Mouse (Mus musculus) CD8-positive naive resting alpha-beta T cell, adult 2 months (primary cell): ENCODE results near the gene Rab3c.

Experiments used
- DNase-seq, 2 experiments: peaks; one replicate each; pipeline ENCODE4 v3.0.0; 2022; ENCODE audit warnings: low read depth in 2 of 2, low spot score in 2 of 2

The Rab3c gene

DNA sequence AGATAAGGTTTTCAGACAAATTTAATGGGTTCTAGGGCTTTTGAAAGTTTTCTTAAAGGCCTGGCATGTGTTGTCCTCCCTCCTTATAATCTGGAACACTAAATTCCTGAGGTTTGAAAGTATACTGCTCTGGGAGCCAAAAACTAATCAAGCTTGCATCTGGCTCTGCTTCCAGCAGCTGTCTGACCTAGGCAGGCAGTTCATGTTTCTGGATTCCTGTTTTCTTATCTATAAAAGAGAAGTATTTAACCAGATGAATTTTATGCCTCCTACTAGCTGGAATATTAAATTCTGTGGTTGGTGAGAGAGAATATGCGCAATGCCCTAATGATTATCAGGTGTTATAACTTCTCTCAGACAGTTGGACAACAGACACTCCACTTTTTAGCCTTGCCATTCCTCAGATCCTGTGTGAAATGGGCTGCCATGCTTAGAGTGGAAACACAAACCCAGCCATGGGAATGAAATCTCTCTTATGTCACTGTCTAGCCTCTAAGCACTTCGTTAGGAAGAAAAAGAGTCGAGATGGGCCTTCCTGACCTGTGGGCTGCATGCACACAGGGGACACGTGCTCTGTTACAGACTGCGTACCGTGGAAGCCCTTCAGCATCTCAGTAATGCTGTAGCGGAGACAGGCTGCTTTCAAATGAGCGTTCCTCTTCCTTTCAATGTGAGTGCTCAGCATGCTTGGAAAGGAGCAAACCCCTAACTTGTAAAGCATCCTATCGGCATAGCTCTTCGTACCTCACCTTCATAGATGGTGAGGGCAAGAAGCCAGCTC, 256.2 kb downstream of the Rab3c start:
- no peak for DNase-seq

DNA sequence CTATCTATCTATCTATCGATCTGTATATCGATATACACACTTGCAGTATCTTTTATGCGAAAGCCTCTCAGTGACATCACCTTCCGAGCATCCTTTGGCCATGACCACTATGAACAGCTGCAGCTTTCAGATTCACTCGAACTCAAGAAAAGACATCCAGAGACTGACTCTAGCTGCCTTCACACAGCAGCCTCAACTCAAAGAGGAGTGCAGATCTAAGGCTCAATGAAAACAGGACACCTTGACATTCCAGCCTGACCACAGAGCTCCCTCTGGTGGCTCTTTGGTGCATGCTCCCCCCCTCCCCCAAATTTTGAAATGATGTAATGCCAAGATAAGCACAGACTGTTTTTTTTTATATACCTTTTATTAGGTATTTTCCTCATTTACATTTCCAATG, 257.8 kb downstream of the Rab3c start:
- no peak for DNase-seq

DNA sequence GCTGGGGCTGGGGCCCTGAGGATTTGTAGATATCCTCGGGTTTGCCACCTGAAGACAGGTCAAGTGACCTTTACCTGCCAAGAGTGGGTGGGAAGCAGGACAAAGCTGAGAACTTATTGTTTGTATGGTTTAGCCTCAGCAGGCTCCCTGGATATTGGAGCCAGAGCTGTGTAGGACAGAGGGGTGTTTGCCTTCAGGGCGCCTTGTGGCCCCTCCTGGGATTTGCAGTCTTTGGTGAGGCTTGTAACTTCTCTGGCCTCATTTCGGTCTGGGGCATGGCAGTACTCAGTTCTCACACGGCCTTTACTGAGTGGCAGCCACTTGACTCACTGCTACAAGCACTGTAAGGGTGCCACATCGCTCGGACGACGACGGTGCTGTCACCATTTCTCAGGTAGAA, 261.0 kb downstream of the Rab3c start:
- DNase-seq: no peak

DNA sequence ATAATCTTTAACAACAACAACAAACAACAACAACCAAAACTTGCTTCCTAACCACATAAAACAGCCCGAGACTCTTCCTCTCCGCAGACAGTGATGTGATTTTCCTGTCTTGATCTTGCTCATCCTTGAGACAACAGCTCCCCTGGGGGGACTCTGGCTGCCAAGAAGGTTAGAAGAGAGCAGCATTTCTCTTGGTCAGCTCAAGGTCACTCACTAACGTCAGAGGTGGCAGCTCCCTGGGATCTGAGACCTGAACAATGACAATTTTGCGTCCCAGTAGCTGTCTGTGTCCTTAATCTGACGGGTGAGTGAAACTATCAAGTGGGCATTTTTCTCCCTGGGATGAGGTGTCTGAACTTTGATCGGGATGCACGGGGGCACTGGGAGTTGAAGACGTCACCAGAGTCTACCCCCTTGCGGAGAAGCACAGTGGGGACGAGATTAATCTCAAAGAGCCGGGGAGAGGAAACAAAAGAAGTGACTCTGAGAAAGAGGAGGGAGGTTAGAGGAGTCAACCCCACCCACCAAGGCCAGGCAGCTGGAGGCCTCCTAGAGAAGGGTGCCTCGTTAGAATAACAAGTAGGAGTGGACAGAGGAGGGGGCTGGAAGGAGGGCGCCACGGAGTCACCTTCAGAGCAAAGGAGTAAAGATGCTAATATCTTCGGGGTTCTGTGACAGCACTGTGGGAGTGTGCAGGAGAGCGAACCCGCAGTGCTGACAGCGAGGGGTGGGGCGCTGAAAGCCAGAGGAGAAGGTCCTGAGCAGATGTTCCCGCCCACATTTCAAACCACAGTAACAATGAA, 261.7 kb downstream of the Rab3c start:
- DNase-seq: peak; percentile 1 to 8

DNA sequence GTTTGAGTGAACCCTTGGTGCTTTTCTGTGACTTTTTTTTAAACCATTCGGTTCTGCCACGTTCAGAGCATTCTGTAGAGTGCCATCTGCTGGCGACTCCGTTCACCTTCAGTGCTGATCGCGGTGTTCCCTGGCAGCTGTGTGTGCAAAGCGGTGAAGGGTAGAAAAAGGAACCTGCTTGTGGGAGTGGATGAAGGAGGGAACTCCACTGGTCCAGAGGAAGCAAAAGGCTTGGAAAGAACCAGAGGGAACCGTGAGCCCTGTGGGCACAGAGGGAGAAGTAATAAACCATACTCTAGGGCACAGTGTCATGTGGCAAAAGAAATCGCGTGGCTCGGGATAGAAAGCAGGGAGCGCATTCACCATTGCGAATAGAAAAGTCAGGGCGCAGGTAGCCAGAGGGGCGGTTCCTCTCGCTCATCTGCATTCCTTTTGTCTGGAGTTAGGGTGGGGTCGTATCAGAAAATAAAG, 262.3 kb downstream of the Rab3c start:
- DNase-seq: peak; percentile 55 to 72

DNA sequence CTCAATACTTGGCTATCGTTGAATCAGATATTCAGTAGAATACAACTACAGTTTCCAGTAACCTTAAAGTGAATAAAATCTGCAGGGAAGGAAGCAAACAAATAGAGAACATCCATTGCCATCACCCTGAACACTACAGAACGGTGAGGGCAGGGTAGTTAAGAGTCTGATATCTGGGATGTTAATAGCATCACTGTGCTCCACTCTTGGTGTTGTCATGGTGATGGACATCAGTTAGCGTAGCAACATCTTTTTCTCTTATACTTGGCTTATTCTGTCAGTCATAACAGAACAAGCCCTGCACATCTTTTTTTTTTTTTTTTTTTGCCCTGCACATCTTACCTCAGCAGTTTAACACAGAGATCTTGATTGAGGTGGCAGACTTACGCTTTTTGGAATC, 268.8 kb downstream of the Rab3c start:
- DNase-seq: no peak

DNA sequence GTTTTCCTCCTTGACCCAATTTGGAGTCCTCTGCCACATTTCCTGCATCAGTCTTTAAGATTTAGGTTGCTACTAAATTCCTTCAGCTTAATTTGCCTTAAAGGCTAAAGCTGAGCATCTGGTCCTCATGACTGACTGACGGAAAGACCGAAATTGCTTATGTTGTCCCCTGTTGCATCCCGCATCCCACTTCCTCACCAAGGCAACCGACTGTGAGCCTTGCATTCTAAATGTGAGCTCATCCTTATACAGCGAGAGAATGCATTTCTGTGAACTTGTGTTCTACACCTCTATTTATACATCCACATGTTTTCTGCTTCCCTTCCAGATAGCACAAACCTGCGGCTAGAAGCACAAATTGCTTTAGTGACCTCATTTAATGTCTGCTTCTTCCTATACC, 269.9 kb downstream of the Rab3c start:
- DNase-seq: no peak

DNA sequence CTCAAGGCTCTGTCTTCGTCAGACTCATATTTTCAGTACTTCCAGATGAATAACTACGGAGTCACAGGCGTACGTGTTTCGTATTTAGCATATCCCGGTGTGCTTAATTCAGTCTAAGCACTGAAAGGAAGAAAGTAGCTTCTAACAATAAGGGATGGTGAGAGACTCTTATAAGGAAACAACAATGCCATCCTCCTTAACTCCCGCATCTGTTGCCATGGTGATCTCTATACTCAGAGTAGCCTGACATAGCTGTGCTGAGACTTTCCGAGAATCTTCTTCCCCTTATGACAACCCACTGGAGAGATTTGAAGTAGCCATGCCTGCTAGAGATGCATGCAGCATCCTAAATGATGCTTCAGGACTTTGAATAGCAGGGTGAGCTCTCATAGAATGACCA, 272.3 kb downstream of the Rab3c start:
- DNase-seq: no peak

DNA sequence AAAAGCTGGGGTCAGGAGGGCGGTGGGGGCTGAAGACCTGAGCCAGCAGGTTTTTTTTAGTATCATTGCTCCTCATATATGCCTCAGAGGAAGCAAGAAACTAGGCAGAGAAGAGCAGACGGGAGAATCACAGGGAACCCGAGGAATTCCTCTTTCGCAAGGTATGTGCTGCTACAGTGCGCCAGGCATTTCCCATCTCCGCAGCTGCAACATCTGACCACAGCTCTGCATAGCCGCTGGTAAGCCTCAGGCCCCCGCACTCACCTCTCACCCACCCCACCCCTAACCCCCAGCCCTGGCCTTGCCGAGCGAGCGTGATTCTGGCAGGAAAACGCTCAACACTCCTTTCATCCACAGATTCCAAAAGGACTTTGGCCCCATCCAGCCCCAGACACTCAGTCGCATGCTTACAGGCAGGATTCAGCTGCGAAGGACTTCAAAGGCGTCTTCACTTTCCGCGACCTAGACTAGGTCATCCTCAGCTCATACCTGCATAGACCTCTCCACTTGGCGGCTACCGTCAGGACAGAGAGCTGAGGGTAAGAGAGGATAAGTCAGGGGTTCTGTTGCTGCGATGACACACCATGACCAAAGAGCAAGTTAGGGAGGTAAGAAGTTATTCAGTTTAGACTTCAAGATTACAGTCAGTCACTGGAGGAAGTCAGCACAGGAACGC, 274.6 kb downstream of the Rab3c start:
- DNase-seq: no peak
